Mouse (Mus musculus): ENCODE measurements at regions not wholly inside any gene's neighbourhood (a gene's known extent, or its start where the extent isn't known, plus 50 kb on each side); places are given as distances from the start of the nearest gene placed in this dataset.

GRCm38 (mm10) chr2:79096532-79097251 is 158.5 kb upstream of the Itga4 start:
- Histone ChIP-seq H3K9ac (no peak overlapping the region), H3K9me3 (replicated peaks) (no peaks in the 10 kb centered on the region), H3K36me3 (no peaks in the 10 kb centered on the region), H3K27me3 (no peaks in the 10 kb centered on the region), H3K27ac (no peak overlapping the region), H3K4me2 (no peak overlapping the region), H3K4me1 (no peaks in the 10 kb centered on the region), H3K4me3 (replicated peaks) (no peak overlapping the region)
- ATAC-seq (replicated peaks; ENCODE audit: low FRiP score), result no peak
- 78% methylated on average over 3 of the region's 3 CpGs for WGBS

- no peaks in the 10 kb centered on the region for H3K4me1 ChIP-seq
- H3K27me3 ChIP-seq, result no peaks in the 10 kb centered on the region
- no peak for ATAC-seq (replicated peaks; ENCODE audit: low FRiP score)
- no peaks in the 10 kb centered on the region for H3K9me3 ChIP-seq (replicated peaks)
- no peaks in the 10 kb centered on the region for H3K36me3 ChIP-seq
- no peak overlapping the region for H3K27ac ChIP-seq
- WGBS, result 91% methylated on average over 1 of the region's 1 CpGs
- H3K9ac ChIP-seq, result no peak overlapping the region
- H3K4me2 ChIP-seq, result no peak overlapping the region
- no peak overlapping the region for H3K4me3 ChIP-seq (replicated peaks)
Observed at GRCm38 (mm10) chr2:79099601-79100000, 155.6 kb upstream of the Itga4 start.

- no peaks in the 10 kb centered on the region for H3K36me3 ChIP-seq
- ATAC-seq (replicated peaks; ENCODE audit: low FRiP score), result no peak
- H3K27me3 ChIP-seq, result no peaks in the 10 kb centered on the region
- no peaks in the 10 kb centered on the region for H3K4me1 ChIP-seq
- no peak overlapping the region for H3K27ac ChIP-seq
- H3K9ac ChIP-seq, result no peak overlapping the region
- WGBS, result 92% methylated on average over 1 of the region's 1 CpGs
- H3K4me3 ChIP-seq (replicated peaks), result no peak overlapping the region
- no peaks in the 10 kb centered on the region for H3K9me3 ChIP-seq (replicated peaks)
- H3K4me2 ChIP-seq, result no peak overlapping the region
Observed at GRCm38 (mm10) chr2:79111673-79112072, 143.6 kb upstream of the Itga4 start.

GRCm38 (mm10) chr2:79112076-79112475 is 143.2 kb upstream of the Itga4 start:
- no peaks in the 10 kb centered on the region for H3K9me3 ChIP-seq (replicated peaks)
- WGBS, result 88% methylated on average over 1 of the region's 1 CpGs
- H3K27ac ChIP-seq, result no peak overlapping the region
- H3K9ac ChIP-seq, result no peak overlapping the region
- no peak overlapping the region for H3K4me3 ChIP-seq (replicated peaks)
- H3K4me1 ChIP-seq, result no peaks in the 10 kb centered on the region
- ATAC-seq (replicated peaks; ENCODE audit: low FRiP score), result no peak
- H3K27me3 ChIP-seq, result no peaks in the 10 kb centered on the region
- H3K36me3 ChIP-seq, result no peaks in the 10 kb centered on the region
- H3K4me2 ChIP-seq, result no peak overlapping the region

- Histone ChIP-seq H3K27me3 (no peaks in the 10 kb centered on the region), H3K4me3 (replicated peaks) (no peak overlapping the region), H3K9ac (no peak overlapping the region), H3K27ac (no peak overlapping the region), H3K36me3 (no peaks in the 10 kb centered on the region), H3K9me3 (replicated peaks) (no peaks in the 10 kb centered on the region), H3K4me2 (no peak overlapping the region), H3K4me1 (no peaks in the 10 kb centered on the region)
- no peak for ATAC-seq (replicated peaks; ENCODE audit: low FRiP score)
- 81% methylated on average over 6 of the region's 6 CpGs for WGBS
Observed at GRCm38 (mm10) chr2:79120610-79121345, 134.4 kb upstream of the Itga4 start.

GRCm38 (mm10) chr2:79122530-79122929 is 132.7 kb upstream of the Itga4 start:
- no peaks in the 10 kb centered on the region for H3K27me3 ChIP-seq
- H3K9me3 ChIP-seq (replicated peaks), result no peaks in the 10 kb centered on the region
- no peaks in the 10 kb centered on the region for H3K36me3 ChIP-seq
- H3K4me2 ChIP-seq, result no peak overlapping the region
- no peak overlapping the region for H3K9ac ChIP-seq
- no peaks in the 10 kb centered on the region for H3K4me1 ChIP-seq
- ATAC-seq (replicated peaks; ENCODE audit: low FRiP score), result no peak
- no peak overlapping the region for H3K4me3 ChIP-seq (replicated peaks)
- no peak overlapping the region for H3K27ac ChIP-seq

GRCm38 (mm10) chr2:79124272-79124976 is 130.8 kb upstream of the Itga4 start:
- Histone ChIP-seq H3K4me3 (replicated peaks) (no peak overlapping the region), H3K9me3 (replicated peaks) (no peaks in the 10 kb centered on the region), H3K4me2 (no peak overlapping the region), H3K27me3 (no peaks in the 10 kb centered on the region), H3K9ac (no peak overlapping the region), H3K36me3 (no peaks in the 10 kb centered on the region), H3K27ac (no peak overlapping the region), H3K4me1 (no peaks in the 10 kb centered on the region)
- no peak for ATAC-seq (replicated peaks; ENCODE audit: low FRiP score)
- WGBS, result 91% methylated on average over 5 of the region's 5 CpGs

- Histone ChIP-seq H3K36me3 (no peaks in the 10 kb centered on the region), H3K4me2 (no peak overlapping the region), H3K9ac (no peak overlapping the region), H3K9me3 (replicated peaks) (no peaks in the 10 kb centered on the region), H3K27me3 (no peaks in the 10 kb centered on the region), H3K4me3 (replicated peaks) (no peak overlapping the region), H3K4me1 (0 out of 2 replicates have a peak, but pooled peaks cover under 1% of the 10 kb centered on the region), H3K27ac (no peak overlapping the region)
- WGBS, result 48% methylated on average over 6 of the region's 6 CpGs
- ATAC-seq (replicated peaks; ENCODE audit: low FRiP score), result no peak
Observed at GRCm38 (mm10) chr2:79126170-79126879, 128.9 kb upstream of the Itga4 start.

GRCm38 (mm10) chr2:79126996-79127741 is 128.1 kb upstream of the Itga4 start:
- Histone ChIP-seq H3K9me3 (replicated peaks) (no peaks in the 10 kb centered on the region), H3K27ac (no peak overlapping the region), H3K4me3 (replicated peaks) (no peak overlapping the region), H3K4me2 (no peak overlapping the region), H3K36me3 (no peaks in the 10 kb centered on the region), H3K27me3 (no peaks in the 10 kb centered on the region), H3K9ac (no peak overlapping the region), H3K4me1 (0 out of 2 replicates have a peak, but pooled peaks cover 7% of the 10 kb centered on the region)
- WGBS, result 22% methylated on average over 6 of the region's 6 CpGs
- ATAC-seq (replicated peaks; ENCODE audit: low FRiP score), result no peak

- H3K4me3 ChIP-seq (replicated peaks), result no peak overlapping the region
- H3K27ac ChIP-seq, result no peak overlapping the region
- no peak overlapping the region for H3K4me2 ChIP-seq
- H3K9ac ChIP-seq, result no peak overlapping the region
- 0 out of 2 replicates have a peak, but pooled peaks cover 7% of the 10 kb centered on the region for H3K4me1 ChIP-seq
- H3K27me3 ChIP-seq, result no peaks in the 10 kb centered on the region
- ATAC-seq (replicated peaks; ENCODE audit: low FRiP score), result no peak
- no peaks in the 10 kb centered on the region for H3K9me3 ChIP-seq (replicated peaks)
- no peaks in the 10 kb centered on the region for H3K36me3 ChIP-seq
- WGBS, result 90% methylated on average over 1 of the region's 1 CpGs
Observed at GRCm38 (mm10) chr2:79127822-79128221, 127.4 kb upstream of the Itga4 start.

GRCm38 (mm10) chr2:79130660-79131059 is 124.6 kb upstream of the Itga4 start:
- Histone ChIP-seq H3K9ac (no peak overlapping the region), H3K27me3 (no peaks in the 10 kb centered on the region), H3K27ac (no peak overlapping the region), H3K9me3 (replicated peaks) (no peaks in the 10 kb centered on the region), H3K4me3 (replicated peaks) (no peak overlapping the region), H3K4me1 (0 out of 2 replicates have a peak, but pooled peaks cover 7% of the 10 kb centered on the region), H3K4me2 (no peak overlapping the region), H3K36me3 (no peaks in the 10 kb centered on the region)
- ATAC-seq (replicated peaks; ENCODE audit: low FRiP score), result no peak
- 93% methylated on average over 7 of the region's 7 CpGs for WGBS
